ENCODE assay signal across 1 mouse cellular context in the genomic region with DNA sequence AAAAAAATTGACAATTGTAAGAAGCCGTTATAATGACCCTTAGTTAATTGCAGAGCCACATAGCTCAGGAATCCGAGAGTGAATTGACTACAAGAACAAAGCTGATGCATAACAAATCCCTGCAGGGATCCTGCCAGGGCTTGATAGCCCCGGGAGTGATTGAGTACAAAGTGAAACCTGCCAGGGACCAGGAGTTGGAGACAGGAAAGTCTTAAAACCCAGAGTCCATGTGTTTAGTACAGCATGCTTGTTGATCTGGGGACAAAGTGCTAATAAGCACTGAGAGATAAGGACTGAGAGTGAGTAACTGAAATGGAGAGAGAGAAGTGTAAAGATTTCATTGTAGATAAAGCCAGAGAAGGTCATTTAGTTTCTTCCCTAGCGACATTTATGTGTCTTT.
TF ChIP-seq lines count a peak whose summit lies in the region.

No protein-coding gene starts in this region.

TF ChIP-seq in MEL, 35 proteins besides CTCF, POLR2A, EP300 and RAD21:
- TF ChIP-seq GABPA (IDR thresholded peaks at IDR 0.05; ENCODE audit: low read depth, low read length) = no peak
- peak; percentile 20; the same call in 1 of the 2 replicates for TF ChIP-seq GATA1 (IDR thresholded peaks at IDR 0.05; ENCODE audit: low read depth, low read length)
- 0 out of 2 replicates have a peak, but pooled peaks have one; percentile 15 for TF ChIP-seq RCOR1 (IDR thresholded peaks at IDR 0.05; ENCODE audit: low read depth, low read length)
